Mouse (Mus musculus) heart, adult 2 months (tissue): ENCODE measurements around the gene Ankrd33. TPM values are rescaled to one million over a fixed set of nuclear protein-coding genes. Genes with fewer than 3 reads are reported as not detected.

ENCODE experiments used
- DNase-seq, 2 experiments: peaks; one replicate each; pipeline ENCODE4 v3.0.0; 2021
- H3K27ac ChIP-seq: fragments of 200-600 bp; 2 replicates; pipeline ENCODE4 v1.8.1; 2022
- H3K27me3 ChIP-seq: fragments of 200-500 bp; 2 replicates; pipeline ENCODE4 v1.6.1; 2012; ENCODE audit warnings: mild to moderate bottlenecking, low read length, inconsistent platforms, mixed read lengths; ENCODE audit not compliant: control insufficient read depth, insufficient read depth
- H3K36me3 ChIP-seq: fragments of 200-500 bp; 2 replicates; pipeline ENCODE4 v1.6.1; 2012; ENCODE audit warnings: low read length, inconsistent platforms; ENCODE audit not compliant: control insufficient read depth, insufficient read depth
- H3K4me1 ChIP-seq: fragments of 200-500 bp; 2 replicates; pipeline ENCODE4 v1.6.1; 2011; ENCODE audit warnings: low read length; ENCODE audit not compliant: control insufficient read depth, insufficient read depth
- H3K4me3 ChIP-seq: fragments of 200-600 bp; 2 replicates; pipeline ENCODE4 v1.8.1; 2022
- H3K79me2 ChIP-seq: fragments of 200-500 bp; replicated peaks from 2 replicates; pipeline ENCODE4 v1.6.1; 2012; ENCODE audit warnings: mild to moderate bottlenecking, inconsistent platforms, low read length, moderate library complexity, mixed read lengths; ENCODE audit not compliant: control insufficient read depth, insufficient read depth
- H3K9ac ChIP-seq: fragments of 200-500 bp; 2 replicates; pipeline ENCODE4 v1.6.1; 2012; ENCODE audit warnings: low read depth, mild to moderate bottlenecking, control low read depth, inconsistent platforms, low read length, mixed read lengths
- CTCF ChIP-seq: fragments of 200-600 bp; IDR thresholded peaks from 2 replicates; pipeline ENCODE4 v1.8.1; 2022; ENCODE audit warnings: antibody characterized with exemption, mild to moderate bottlenecking, moderate library complexity
- EP300 ChIP-seq: fragments of 200-500 bp; IDR thresholded peaks from 2 replicates; pipeline ENCODE4 v1.6.1; 2011; ENCODE audit warnings: low read depth, low read length, control low read depth; ENCODE audit not compliant: insufficient read depth
- POLR2A ChIP-seq: fragments of 200-500 bp; IDR thresholded peaks from 2 replicates; pipeline ENCODE4 v1.6.1; 2011; ENCODE audit warnings: mild to moderate bottlenecking, low read depth, low read length, control low read depth; ENCODE audit not compliant: insufficient read depth
- WGBS: fragments of 180-500 bp; shearing (Covaris S2); methylation state at CpG from one replicate; pipeline ENCODE4 v1.1.7; 2018; 5-methylcytosine and 5-hydroxymethylcytosine counted together
- intact Hi-C: fragments of 180-260 bp; cut with DNase I; formaldehyde crosslinking; loops from one replicate; pipeline ENCODE4 v1.15.1; 2025
- polyA plus RNA-seq: library from polyadenylated mRNA; depleted of rRNA; stranded (reverse); fragments of >200 nt; gene quantifications from 2 replicates; pipeline ENCODE4 v1.2.3, GENCODE M21; 2012
- total RNA-seq, 2 experiments: library from RNA; stranded (reverse); gene quantifications; 2 replicates each; pipeline ENCODE4 v1.2.3; 2021

Gene Ankrd33
- total and polyA plus RNA-seq, 3 experiments = not detected

- 80% methylated on average over 3 of the region's 3 CpGs for WGBS
- no peak overlapping the region for H3K4me3 ChIP-seq
- H3K27me3 ChIP-seq = no peaks in the 10 kb centered on the region
- TF ChIP-seq POLR2A = no peak
- TF ChIP-seq EP300 = no peak
- no peak for TF ChIP-seq CTCF
- DNase-seq = no peak
- H3K9ac ChIP-seq = no peak overlapping the region
- intact Hi-C loops = no loop called here
- peaks cover 2% of the 10 kb centered on the region for H3K4me1 ChIP-seq
- no peak overlapping the region for H3K27ac ChIP-seq
- no peaks in the 10 kb centered on the region for H3K36me3 ChIP-seq
- no peaks in the 10 kb centered on the region for H3K79me2 ChIP-seq
These were observed 20.2 kb upstream of the Ankrd33 start for GRCm38 (mm10) chr15:101095392-101095791.

- 24% methylated on average over 28 of the region's 28 CpGs for WGBS
- no peak for TF ChIP-seq CTCF
- TF ChIP-seq POLR2A = no peak
- TF ChIP-seq EP300 = no peak
- Histone ChIP-seq H3K27me3 (no peaks in the 10 kb centered on the region), H3K9ac (no peak overlapping the region), H3K4me3 (no peak overlapping the region), H3K27ac (no peak overlapping the region), H3K79me2 (no peaks in the 10 kb centered on the region), H3K4me1 (peaks cover 2% of the 10 kb centered on the region), H3K36me3 (no peaks in the 10 kb centered on the region)
- intact Hi-C loops = no loop called here
- DNase-seq = peak in 1 of 2 experiments; percentile 29
These were observed 17.4 kb upstream of the Ankrd33 start for GRCm38 (mm10) chr15:101097985-101098651.

- no peak overlapping the region for H3K9ac ChIP-seq
- H3K27me3 ChIP-seq = no peaks in the 10 kb centered on the region
- no peaks in the 10 kb centered on the region for H3K79me2 ChIP-seq
- intact Hi-C loops = no loop called here
- 85% methylated on average over 3 of the region's 3 CpGs for whole genome bisulfite sequencing
- no peak for DNase-seq
- H3K27ac ChIP-seq = no peak overlapping the region
- H3K36me3 ChIP-seq = no peaks in the 10 kb centered on the region
- H3K4me3 ChIP-seq = no peak overlapping the region
- TF ChIP-seq POLR2A (no peak), CTCF (no peak), EP300 (no peak)
- H3K4me1 ChIP-seq = peaks cover 4% of the 10 kb centered on the region
These were observed 14.6 kb upstream of the Ankrd33 start for GRCm38 (mm10) chr15:101100996-101101395.

- H3K79me2 ChIP-seq = no peaks in the 10 kb centered on the region
- no peak overlapping the region for H3K27ac ChIP-seq
- TF ChIP-seq CTCF = no peak
- no peak for TF ChIP-seq POLR2A
- no peak for TF ChIP-seq EP300
- H3K27me3 ChIP-seq = no peaks in the 10 kb centered on the region
- H3K36me3 ChIP-seq = no peaks in the 10 kb centered on the region
- intact Hi-C loops = no loop called here
- peaks cover 2% of the 10 kb centered on the region for H3K4me1 ChIP-seq
- 81% methylated on average over 9 of the region's 9 CpGs for WGBS
- no peak overlapping the region for H3K9ac ChIP-seq
- H3K4me3 ChIP-seq = no peak overlapping the region
- DNase-seq = no peak
These were observed 11.8 kb upstream of the Ankrd33 start for GRCm38 (mm10) chr15:101103605-101104304.

- Histone ChIP-seq H3K4me1 (peaks cover 2% of the 10 kb centered on the region), H3K4me3 (peak overlapping the region; percentile 41), H3K9ac (no peak overlapping the region), H3K36me3 (no peaks in the 10 kb centered on the region), H3K27ac (peak overlapping the region; percentile 45), H3K79me2 (no peaks in the 10 kb centered on the region), H3K27me3 (no peaks in the 10 kb centered on the region)
- TF ChIP-seq CTCF (no peak; the same call in none of the 2 replicates), EP300 (peak; percentile 78; the same call in 1 of the 2 replicates), POLR2A (no peak)
- intact Hi-C loops = loop anchor here (5.0 kb wide), 2 partner anchors 58 to 348 kb away; partner anchors contain the start of gene Gm47841
- WGBS = 14% methylated on average over 12 of the region's 12 CpGs
- DNase-seq = peak; percentile 82 to 88
These were observed 10.0 kb upstream of the Ankrd33 start for GRCm38 (mm10) chr15:101105496-101105994.
